Mouse (Mus musculus): ENCODE measurements around the gene Speer4b.
"Not testable (repeated sequence)": the region's sequence is repeated elsewhere in the genome, so short reads cannot be mapped to it uniquely, and the experiment has no call there.

The Speer4b gene

DNA sequence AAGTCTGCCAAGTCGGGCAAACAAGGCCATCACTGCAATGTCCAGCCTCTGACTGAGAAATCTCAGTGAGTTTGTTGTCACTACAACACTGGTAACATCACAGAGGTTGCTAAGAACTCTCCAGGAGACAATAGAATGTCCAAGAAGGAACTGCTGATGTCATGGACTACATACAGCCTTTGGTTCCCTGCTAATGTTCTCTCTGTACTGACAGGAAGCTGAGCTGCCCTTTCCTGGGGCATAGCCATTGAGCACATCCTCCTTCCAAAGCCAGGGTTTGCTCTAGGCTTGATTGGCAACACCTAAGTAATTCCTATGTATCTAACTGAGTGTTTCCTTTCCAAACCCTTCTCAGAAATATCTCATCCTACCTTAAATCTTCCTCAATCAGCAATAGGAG, at the start of gene Speer4b:
Gene Speer4b (minus strand): TSS at position 101 of the 400 bp plus-strand sequence.
- DNase-seq: not testable (repeated sequence)

DNA sequence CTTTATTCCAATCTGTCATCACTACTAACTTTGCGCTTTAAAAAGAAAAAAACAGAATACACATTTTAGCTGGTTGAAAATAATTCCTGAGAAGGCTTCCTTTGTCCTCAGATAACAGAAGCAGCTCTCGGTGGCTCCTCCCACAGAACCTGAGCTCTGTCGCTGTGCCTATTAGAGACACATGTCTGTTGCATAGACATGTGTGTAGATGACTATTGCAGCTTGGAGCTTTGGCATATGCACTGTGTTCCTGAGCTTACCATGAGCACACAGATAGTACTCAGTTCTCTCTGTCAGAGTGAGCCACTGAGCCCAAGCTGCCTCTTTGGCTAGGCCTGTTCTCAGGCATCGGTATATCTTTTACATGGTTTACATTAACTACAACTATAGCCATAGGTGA, 48.1 kb upstream of the Speer4b start:
- no peak for DNase-seq

DNA sequence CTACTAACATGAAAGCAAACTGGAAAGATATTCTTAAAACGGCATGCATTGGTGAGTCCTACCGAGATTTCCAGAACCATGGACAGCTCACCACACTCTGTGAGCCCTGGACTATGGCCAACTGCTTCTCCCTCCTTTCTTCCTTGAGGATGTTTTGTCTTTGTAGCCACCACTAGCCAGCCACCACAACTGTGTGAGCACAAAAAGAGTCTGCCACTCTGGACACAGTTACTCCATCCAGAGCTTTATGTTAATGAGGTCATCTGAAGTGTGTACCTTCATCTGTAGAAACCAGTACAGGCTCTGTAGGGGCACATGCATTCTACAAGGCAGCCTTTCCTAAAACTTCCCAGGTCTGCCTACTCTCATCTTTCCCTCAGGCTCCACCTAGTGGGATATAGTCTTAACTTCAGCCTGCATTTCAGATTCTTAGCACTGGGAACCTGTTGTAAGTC, 43.6 kb upstream of the Speer4b start:
- peak; percentile 51 to 63 for DNase-seq

DNA sequence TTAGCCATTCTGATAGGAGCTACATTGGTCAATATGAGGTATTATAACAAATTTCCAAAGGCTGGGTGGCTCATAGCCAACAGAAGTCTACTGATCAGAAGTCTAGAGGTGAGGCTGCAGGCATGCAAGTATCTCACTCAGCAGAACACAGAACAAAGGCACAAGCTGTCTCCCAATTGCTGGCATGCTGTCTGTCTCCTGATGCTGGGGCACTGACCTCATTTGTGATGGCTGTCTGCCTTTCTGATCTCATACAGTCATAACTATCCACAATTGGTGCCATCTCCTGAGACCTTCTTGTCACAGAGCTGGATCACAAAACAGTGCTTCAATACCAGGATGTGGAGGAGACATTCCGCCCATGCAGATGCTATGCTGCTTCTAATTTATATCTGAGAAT, 25.7 kb upstream of the Speer4b start:
- DNase-seq: peak; percentile 29 to 51

DNA sequence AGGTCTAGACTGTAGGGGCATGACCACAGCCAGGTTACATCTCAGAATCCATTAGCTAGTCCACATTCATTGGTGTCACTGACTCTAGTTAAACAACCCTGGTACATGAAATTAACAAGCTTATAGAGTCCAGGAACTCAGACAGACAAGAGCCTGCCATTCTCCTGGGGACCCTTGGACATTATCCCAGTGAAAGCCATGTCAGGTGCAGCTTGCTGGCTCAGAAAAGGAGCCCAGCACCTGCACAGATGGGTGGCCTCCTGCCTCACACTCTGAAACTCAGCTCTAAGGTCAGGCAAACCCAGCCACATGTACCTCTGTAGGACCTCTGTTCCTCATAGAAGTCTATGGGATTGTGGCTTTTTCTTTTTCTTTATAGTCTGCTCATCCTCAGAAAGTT, 17.5 kb upstream of the Speer4b start:
- DNase-seq: peak; percentile 27 to 46

DNA sequence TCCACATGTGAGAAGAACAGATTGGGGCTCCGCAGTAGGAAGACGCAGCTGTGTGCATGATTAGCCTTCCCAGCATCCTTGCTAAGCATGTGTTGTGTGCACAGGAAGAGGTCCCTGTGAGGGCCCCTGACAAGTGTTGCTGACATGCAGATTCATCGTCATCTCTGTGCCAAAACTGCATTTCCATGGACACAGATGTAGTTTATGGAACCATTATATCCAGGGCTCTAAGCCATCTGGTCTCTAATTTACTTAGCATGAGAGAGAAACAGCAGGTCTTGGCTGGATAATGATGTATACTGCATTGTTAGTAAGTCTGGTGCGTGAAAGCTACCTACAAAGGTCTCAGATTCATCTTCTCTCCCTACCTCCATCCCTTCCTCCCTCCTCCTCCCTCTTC, 10.3 kb downstream of the Speer4b start:
- DNase-seq: no peak

DNA sequence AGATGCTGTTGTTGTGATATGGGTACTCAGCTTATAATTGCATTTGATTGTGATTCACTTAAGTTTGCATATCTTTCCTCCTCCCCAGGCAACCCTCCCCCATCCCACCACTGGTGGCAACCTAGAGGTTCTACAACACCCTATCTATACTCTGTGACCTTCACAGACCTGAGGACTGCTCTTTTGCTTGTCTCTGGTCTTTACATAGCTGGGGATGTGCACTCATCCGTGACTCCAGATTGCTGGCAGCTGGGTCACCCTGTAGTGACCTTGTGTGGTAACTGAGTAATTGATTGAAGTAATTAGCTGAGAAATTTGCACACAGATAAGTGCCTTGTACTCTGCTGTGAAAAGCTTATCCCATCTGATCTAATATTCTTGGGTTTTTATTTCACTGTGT, 15.1 kb downstream of the Speer4b start:
- DNase-seq: no peak

DNA sequence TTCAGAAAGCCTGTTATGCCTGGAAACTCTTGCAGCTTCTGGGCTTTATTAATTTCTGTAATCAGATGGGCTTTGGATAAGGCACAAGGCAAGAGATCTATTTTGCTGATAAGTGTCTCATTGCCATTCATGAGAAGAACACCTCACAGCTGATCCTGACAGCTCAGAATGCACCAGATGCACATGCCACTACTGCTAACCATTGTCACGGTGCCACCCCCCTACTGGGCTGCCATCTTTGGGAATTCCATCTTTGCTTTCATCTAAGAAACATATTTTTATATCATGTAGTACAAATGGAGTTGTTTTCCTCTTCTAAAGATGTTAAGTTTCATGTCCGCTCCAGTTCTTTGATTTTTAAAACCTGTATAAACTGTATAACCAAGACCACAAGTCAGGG, 19.5 kb downstream of the Speer4b start:
- DNase-seq: peak; percentile 38 to 50

DNA sequence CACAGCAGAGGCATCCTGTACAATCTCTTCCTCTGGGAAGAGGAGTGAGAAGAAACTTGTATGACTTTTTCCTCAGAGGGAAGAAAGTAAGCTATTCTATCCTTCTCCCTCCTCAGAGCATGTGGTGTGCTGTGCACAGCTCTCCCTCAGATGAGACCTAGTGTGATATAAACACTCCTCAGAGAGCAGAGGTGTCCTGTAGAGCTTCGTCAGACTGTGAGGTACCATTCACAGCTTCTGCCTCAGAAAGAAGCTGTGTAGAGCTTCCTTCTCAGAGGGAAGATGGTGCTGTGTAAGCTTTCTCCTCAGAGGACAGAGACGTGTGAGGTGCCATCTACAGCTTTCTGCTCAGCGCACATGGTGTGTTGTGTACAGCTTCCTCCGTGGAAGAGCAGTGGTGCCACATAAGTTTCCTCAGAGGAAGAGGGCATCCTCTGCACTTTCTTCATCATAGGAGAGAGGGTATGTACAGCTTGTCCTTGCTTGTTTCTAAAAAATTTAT, 26.2 kb downstream of the Speer4b start:
- DNase-seq: no peak

DNA sequence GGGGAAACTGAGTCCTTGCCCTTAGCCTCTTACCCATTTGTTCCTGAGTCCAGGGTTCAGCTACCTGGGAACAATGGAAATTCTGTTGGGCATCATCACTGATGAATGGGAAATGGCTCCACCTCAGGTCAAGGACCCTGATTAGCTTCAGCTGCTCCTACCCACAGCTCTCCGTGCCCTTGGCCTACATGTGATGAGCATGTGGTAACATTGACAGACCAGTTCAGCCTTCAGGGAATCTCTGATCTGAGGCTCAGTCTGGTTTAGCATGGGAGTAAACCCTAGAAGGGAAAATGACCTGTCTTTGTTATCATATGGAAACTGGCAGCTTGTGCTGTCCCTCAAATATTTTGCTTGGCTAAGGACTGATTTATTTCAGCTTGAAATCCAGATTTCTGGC, 43.6 kb downstream of the Speer4b start:
- DNase-seq: no peak

DNA sequence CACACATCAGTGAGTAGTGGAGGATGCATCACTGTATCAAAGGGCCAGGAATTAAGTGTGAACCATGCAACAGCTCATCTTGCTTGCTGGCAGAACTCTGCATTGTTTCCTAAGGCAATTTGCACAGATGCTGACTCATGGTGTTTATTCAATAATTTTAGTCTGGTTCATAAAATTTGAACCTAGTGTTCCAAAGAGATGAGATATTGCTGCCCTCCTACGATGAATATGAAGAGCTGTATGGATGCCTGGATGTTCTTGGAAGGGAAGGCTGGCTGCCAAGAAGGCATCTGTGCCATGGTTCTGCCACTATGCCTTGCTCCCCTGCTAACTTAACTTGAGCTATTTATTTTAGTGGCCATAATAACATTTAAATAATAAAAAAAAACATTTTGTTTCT, 44.3 kb downstream of the Speer4b start:
- DNase-seq: peak; percentile 70 to 77

DNA sequence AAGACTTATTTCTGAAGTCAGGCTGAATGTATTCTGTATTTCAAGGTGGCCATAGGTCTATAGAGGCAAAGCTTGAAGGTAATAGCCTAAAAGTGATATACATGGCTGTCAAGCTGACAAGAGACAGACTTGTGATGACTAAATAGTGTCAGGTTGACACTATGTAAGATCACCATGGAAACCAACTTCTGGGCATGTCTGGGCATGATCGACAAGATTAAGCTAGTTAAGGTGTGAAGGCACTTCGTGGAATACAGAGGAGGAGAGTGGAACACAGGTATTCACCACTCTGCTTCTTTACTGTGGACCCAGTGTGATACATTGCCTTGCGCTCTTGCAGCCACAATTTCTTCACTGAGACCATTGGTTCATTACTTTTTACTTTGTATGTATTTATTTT, 46.9 kb downstream of the Speer4b start:
- DNase-seq: no peak

DNA sequence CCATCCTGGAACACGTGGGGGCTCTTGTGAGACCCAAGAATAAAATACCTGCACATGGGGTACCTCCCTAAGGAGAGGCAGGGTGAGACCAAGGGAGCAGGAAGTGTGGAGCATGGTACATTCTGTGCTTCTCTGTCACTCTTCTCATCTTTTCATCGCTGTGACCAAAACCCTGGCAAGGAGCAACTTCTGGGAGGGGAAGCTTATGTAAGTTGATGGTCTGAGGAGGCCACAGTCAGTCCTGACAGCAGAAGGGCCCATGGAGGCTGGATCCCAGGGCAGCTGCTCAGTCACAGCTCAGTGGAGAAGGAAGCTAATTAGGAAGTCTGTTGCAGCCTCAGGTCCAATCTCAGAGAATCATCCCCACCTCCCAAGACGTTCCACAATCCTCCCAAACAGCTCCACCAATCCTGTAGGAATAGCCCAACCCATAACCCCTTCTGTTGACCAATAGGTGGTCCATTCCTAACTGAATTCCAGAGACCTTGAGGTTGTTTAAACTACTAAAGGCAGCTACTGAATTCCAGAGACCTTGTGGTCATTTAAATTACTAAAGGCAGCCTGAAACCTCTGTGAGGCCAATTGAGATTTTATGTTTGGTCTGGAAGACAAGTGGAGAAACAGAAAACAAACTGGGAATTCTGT, 47.9 kb downstream of the Speer4b start:
- DNase-seq: peak; percentile 54 to 75

Measured in cerebellum, adult 18-20 months (tissue).